Mouse (Mus musculus) lung, adult 2 months (tissue): ENCODE measurements around the gene Gm8909.
"Not testable (repeated sequence)": the region's sequence is repeated elsewhere in the genome, so short reads cannot be mapped to it uniquely, and the experiment has no call there.

Experiments
- CTCF ChIP-seq: fragments of 200-500 bp; IDR thresholded peaks from 2 replicates; pipeline ENCODE4 v1.5.1; 2011; ENCODE audit warnings: mild to moderate bottlenecking, low read length, control low read depth; ENCODE audit not compliant: insufficient read depth
- POLR2A ChIP-seq: fragments of 200-500 bp; IDR thresholded peaks from 2 replicates; pipeline ENCODE4 v1.6.1; 2011; ENCODE audit warnings: low read depth, mild to moderate bottlenecking, control low read depth, low read length, borderline replicate concordance; ENCODE audit errors: extremely low read depth

DNA sequence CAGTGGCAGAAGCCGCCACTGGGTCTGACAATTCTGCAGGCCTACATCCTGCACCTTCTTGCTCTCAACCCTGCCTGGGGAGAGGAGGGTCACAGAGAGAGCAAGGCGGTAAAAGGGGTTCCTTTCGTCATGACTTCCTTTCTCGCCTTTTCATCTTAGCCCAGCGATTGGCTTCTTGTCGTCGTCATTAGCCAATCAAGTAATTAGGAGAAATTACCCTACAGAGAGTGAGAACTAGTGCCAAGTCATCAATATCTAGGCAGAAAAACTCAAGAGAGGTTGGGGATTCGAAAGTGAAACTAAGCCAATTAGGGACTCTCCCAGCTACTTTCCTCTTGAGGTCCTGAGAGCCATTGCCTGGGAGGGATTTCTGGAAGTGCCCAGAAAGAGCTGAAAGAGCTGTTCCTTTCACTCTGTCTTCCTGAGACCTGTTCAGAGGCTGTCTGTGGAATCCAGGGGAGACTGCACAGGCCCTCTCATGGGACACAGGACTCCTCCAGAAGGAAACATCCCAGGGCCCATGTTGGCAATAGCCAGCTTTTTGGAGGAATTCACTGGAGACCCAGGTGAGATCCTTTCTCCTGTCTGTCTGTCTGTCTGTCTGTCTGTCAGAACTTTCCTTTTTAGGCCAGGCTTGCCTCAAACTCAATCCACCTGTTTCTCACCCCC, 46.9 kb downstream of the Gm8909 start, which contains the start of gene Gm19684:
- peak; percentile 87; the same call in 1 of the 2 replicates for TF ChIP-seq POLR2A
- not testable (repeated sequence) for TF ChIP-seq CTCF
